Mouse (Mus musculus): ENCODE measurements at regions not wholly inside any gene's neighbourhood (a gene's known extent, or its start where the extent isn't known, plus 50 kb on each side); places are given as distances from the start of the nearest gene placed in this dataset.

DNA sequence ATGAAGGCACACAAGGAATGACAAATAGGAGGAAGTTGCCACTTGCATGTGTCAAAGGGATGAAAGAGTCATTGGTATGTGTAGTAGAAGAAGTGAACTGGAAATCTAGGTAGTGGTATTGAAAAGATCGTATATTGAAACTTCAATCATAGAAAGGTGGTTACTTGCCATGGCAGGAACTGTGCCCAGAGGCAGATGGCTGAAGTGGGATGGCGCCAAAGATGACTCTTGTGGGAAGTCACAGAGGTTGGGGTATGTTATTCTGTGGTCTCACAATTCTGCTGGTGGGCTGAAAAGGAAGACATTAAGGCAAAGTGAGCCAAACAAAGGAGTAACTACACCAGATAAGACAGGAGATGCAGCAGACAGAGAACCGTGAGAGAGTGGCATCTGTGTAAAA, 121.2 kb upstream of the Tdrd3 start:
- TF ChIP-seq POLR2A (IDR thresholded peaks at IDR 0.05; ENCODE audit: control insufficient read depth, low read depth, low read length) = no peak
- no peak for TF ChIP-seq CTCF (IDR thresholded peaks at IDR 0.05; ENCODE audit: control insufficient read depth, insufficient read depth, insufficient replicate concordance, low read depth, low read length)
